Mouse (Mus musculus) brown adipose tissue, adult 24 weeks (tissue): ENCODE measurements around the gene Bpifb1. TPM values are rescaled to one million over a fixed set of nuclear protein-coding genes. Genes with fewer than 3 reads are reported as not detected.
"Not testable (repeated sequence)": the region's sequence is repeated elsewhere in the genome, so short reads cannot be mapped to it uniquely, and the experiment has no call there.

Source experiments
- H3K27ac ChIP-seq: fragments of 200-500 bp; replicated peaks from 2 replicates; pipeline ENCODE4 v1.5.1; 2012; ENCODE audit warnings: low read depth, mild to moderate bottlenecking, low read length
- H3K4me1 ChIP-seq: fragments of 200-500 bp; 2 replicates; pipeline ENCODE4 v1.6.1; 2012; ENCODE audit warnings: low read length, mixed read lengths; ENCODE audit not compliant: control insufficient read depth, insufficient read depth, insufficient read length
- H3K4me3 ChIP-seq: fragments of 200-500 bp; 2 replicates; pipeline ENCODE4 v1.5.1; 2012; ENCODE audit warnings: low read depth, mild to moderate bottlenecking, low read length, moderate library complexity; ENCODE audit not compliant: insufficient read depth
- polyA plus RNA-seq: library from polyadenylated mRNA; stranded (reverse); fragments of >200 nt; gene quantifications from 2 replicates; pipeline ENCODE4 v1.2.4, GENCODE M21; 2012; ENCODE audit not compliant: missing spikeins, insufficient read depth, insufficient read length

Bpifb1 gene
- polyA plus RNA-seq, 1 experiment: not detected

GRCm38 (mm10) chr2:154240771-154241170 lies 50.2 kb downstream of the Bpifb1 start:
- H3K4me1 ChIP-seq: no peaks in the 10 kb centered on the region
- no peak overlapping the region for H3K27ac ChIP-seq
- no peak overlapping the region for H3K4me3 ChIP-seq

- H3K4me1 ChIP-seq, H3K4me3 ChIP-seq, H3K27ac ChIP-seq: not testable (repeated sequence)
These were observed 52.1 kb downstream of the Bpifb1 start for GRCm38 (mm10) chr2:154242726-154243125.

- no peak overlapping the region for H3K4me3 ChIP-seq
- no peak overlapping the region for H3K27ac ChIP-seq
- no peaks in the 10 kb centered on the region for H3K4me1 ChIP-seq
These were observed 52.9 kb downstream of the Bpifb1 start for GRCm38 (mm10) chr2:154243356-154244036.

GRCm38 (mm10) chr2:154245322-154245721 lies 54.7 kb downstream of the Bpifb1 start:
- Histone ChIP-seq H3K4me1 (no peaks in the 10 kb centered on the region), H3K27ac (no peak overlapping the region), H3K4me3 (no peak overlapping the region)

- not testable (repeated sequence) for H3K4me1 ChIP-seq, H3K4me3 ChIP-seq, H3K27ac ChIP-seq
These were observed 64.6 kb downstream of the Bpifb1 start for GRCm38 (mm10) chr2:154255254-154255653.

- H3K4me1 ChIP-seq: no peaks in the 10 kb centered on the region
- no peak overlapping the region for H3K27ac ChIP-seq
- no peak overlapping the region for H3K4me3 ChIP-seq
These were observed 65.2 kb downstream of the Bpifb1 start for GRCm38 (mm10) chr2:154255770-154256169.

GRCm38 (mm10) chr2:154257554-154257953 lies 66.9 kb downstream of the Bpifb1 start, which contains the start of gene Bpifb9a:
Gene Bpifb9a (plus strand): TSS chr2:154257854.
- H3K4me3 ChIP-seq, H3K27ac ChIP-seq, H3K4me1 ChIP-seq: not testable (repeated sequence)

GRCm38 (mm10) chr2:154264397-154264796 lies 73.8 kb downstream of the Bpifb1 start:
- not testable (repeated sequence) for H3K4me3 ChIP-seq, H3K27ac ChIP-seq, H3K4me1 ChIP-seq

Other genes starting within 250 kb of the Bpifb1 start
- not detected in 2 replicates for gene Bpifa6, start 215.9 kb upstream of the Bpifb1 start, polyA plus RNA-seq
- not detected in 2 replicates for gene Bpifa2, start 182.6 kb upstream of the Bpifb1 start, polyA plus RNA-seq
- not detected in 2 replicates for gene Bpifa3, start 60.5 kb upstream of the Bpifb1 start, polyA plus RNA-seq
- gene Bpifa1, start 47.9 kb upstream of the Bpifb1 start, polyA plus RNA-seq: not detected in 2 replicates
- gene Bpifa5, start 28.2 kb upstream of the Bpifb1 start, polyA plus RNA-seq: not detected in 2 replicates
- not detected in 2 replicates for gene Bpifb5, start 32.9 kb downstream of the Bpifb1 start, polyA plus RNA-seq
- gene Bpifb9a, start 67.0 kb downstream of the Bpifb1 start, polyA plus RNA-seq: not detected in 2 replicates
- gene Bpifb9b, start 116.4 kb downstream of the Bpifb1 start, polyA plus RNA-seq: not detected in 2 replicates
- 7.1 and 12.7 TPM in 2 replicates for gene Cdk5rap1, start 182.2 kb downstream of the Bpifb1 start, polyA plus RNA-seq
- 17.1 and 29.6 TPM in 2 replicates for gene Snta1, start 217.3 kb downstream of the Bpifb1 start, polyA plus RNA-seq
- gene Cbfa2t2, start 245.7 kb downstream of the Bpifb1 start, polyA plus RNA-seq: 6.9 and 7.9 TPM in 2 replicates